10 mouse cellular contexts compared by ENCODE assay signal in the genomic region with DNA sequence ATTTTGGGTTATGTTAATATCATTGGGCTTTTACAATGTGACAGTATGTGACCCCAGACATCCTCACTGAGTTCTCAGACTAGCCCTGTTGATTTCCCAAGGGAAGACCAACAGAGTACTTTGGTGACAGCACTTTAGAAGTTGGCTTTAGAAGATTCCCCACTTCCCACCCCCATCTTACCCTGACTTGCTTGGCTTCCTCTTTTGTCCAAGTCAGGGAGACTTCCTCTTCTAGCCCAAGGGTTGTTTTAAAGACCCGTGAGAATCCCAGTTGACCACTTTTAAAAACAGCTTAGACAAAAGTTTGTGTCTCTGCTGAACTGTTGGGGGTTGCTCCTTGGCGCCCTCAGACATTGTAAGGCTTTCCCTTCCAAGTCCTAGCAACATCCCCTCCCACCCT. TPM values are rescaled to one million over a fixed set of nuclear protein-coding genes. Genes with fewer than 3 reads are reported as not detected.
A peak's percentile ranks its signal among the peaks of the same experiment; 100 is the strongest.
DNase-seq lines count a peak whose midpoint lies in the region; ATAC-seq and TF ChIP-seq lines count a peak whose summit lies in the region.
"Had no signal": no experiment of that assay in that cellular context is flagged by ENCODE, and none has a peak within 500 bp of the region (broad histone marks: within the 10 kb centered on the region; RNA-seq: fewer than 3 reads in every experiment).

No protein-coding gene starts in this region.

- no peak overlapping the region for H3K4me2 ChIP-seq in hindbrain, embryonic 11.5 days (replicated peaks; ENCODE audit: low read depth, low read length)
- peak overlapping the region; percentile 50 for H3K4me2 ChIP-seq in heart, embryonic 16.5 days (ENCODE audit: low read depth, low read length)
- H3K4me2 ChIP-seq in liver, postnatal 0 days (ENCODE audit: low read depth, low read length): peak overlapping the region; percentile 44; the same call in 1 of the 2 replicates

- no peak for TF ChIP-seq CTCF in MEL (IDR thresholded peaks at IDR 0.05 in 2 of 3, conservative IDR thresholded peaks at IDR 0.05 in 1 of 3; ENCODE audit: control insufficient read depth in 1 of 3, insufficient read depth in 1 of 3, low read depth in 2 of 3, low read length in 3 of 3, poor library complexity in 1 of 3, severe bottlenecking in 1 of 3)
- TF ChIP-seq CTCF in liver, postnatal 0 days (IDR thresholded peaks at IDR 0.05; ENCODE audit: low read depth): no peak

- no peak overlapping the region for H3K9ac ChIP-seq in hindbrain, embryonic 11.5 days (ENCODE audit: low read depth, low read length)
- H3K9ac ChIP-seq in MEL (ENCODE audit: control insufficient read depth, low read depth, low read length, poor library complexity, severe bottlenecking): no peak overlapping the region
- H3K9ac ChIP-seq in heart, embryonic 16.5 days (ENCODE audit: low read length): peak overlapping the region; percentile 62
- no peak overlapping the region for H3K9ac ChIP-seq in liver, postnatal 0 days (replicated peaks)

- ATAC-seq in hindbrain, embryonic 11.5 days (ENCODE audit: low FRiP score): no peak
- ATAC-seq in heart, embryonic 16.5 days (replicated peaks; ENCODE audit: extremely low read depth, insufficient read depth, low FRiP score): no peak
- ATAC-seq in liver, postnatal 0 days: no peak

- no peak for TF ChIP-seq RAD21 in MEL (IDR thresholded peaks at IDR 0.05; ENCODE audit: low read depth, low read length)

- 0 out of 2 replicates have a peak, but pooled peaks cover 6% of the 10 kb centered on the region for H3K36me3 ChIP-seq in hindbrain, embryonic 10.5 days
- H3K36me3 ChIP-seq in hindbrain, embryonic 11.5 days (ENCODE audit: control insufficient read depth, insufficient read depth, low read length): no peaks in the 10 kb centered on the region
- peaks cover 0 to 25% of the 10 kb centered on the region in 2 experiments; a peak in 2 of 4 replicates for H3K36me3 ChIP-seq in MEL (ENCODE audit: control insufficient read depth in 1 of 2, insufficient read depth in 2 of 2, low read length in 2 of 2)
- H3K36me3 ChIP-seq in heart, embryonic 16.5 days (ENCODE audit: control insufficient read depth, insufficient read depth): no peaks in the 10 kb centered on the region
- H3K36me3 ChIP-seq in liver, postnatal 0 days (replicated peaks; ENCODE audit: insufficient read depth, low read length): no peaks in the 10 kb centered on the region

- TF ChIP-seq EP300 in MEL (IDR thresholded peaks at IDR 0.05; ENCODE audit: low read depth in 1 of 2, low read length in 2 of 2): peak in 1 of 2 experiments; percentile 57; a peak in 2 of 4 replicates
- TF ChIP-seq EP300 in liver, postnatal 0 days (IDR thresholded peaks at IDR 0.05; ENCODE audit: low read depth): no peak

- H3K4me1 ChIP-seq in hindbrain, embryonic 10.5 days (replicated peaks): peaks cover 74% of the 10 kb centered on the region
- peaks cover 6% of the 10 kb centered on the region for H3K4me1 ChIP-seq in hindbrain, embryonic 11.5 days (replicated peaks; ENCODE audit: control insufficient read depth, insufficient read depth, low read length)
- peaks cover 5 to 30% of the 10 kb centered on the region in 2 experiments for H3K4me1 ChIP-seq in MEL (ENCODE audit: control insufficient read depth in 1 of 2, insufficient read depth in 2 of 2, low read length in 2 of 2)
- peaks cover 68% of the 10 kb centered on the region for H3K4me1 ChIP-seq in heart, embryonic 16.5 days (ENCODE audit: control insufficient read depth, insufficient read depth, low read length)
- peaks cover 52% of the 10 kb centered on the region for H3K4me1 ChIP-seq in liver, postnatal 0 days (ENCODE audit: insufficient read depth)

- WGBS in hindbrain, embryonic 10.5 days: 12% methylated on average over 2 of the region's 2 CpGs
- 15% methylated on average over 2 of the region's 2 CpGs for WGBS in hindbrain, embryonic 11.5 days
- WGBS in heart, embryonic 16.5 days: 27% methylated on average over 2 of the region's 2 CpGs
- WGBS in liver, postnatal 0 days (ENCODE audit: insufficient replicate concordance): 25% methylated on average over 2 of the region's 2 CpGs

- H3K9me3 ChIP-seq in hindbrain, embryonic 10.5 days: no peaks in the 10 kb centered on the region
- no peaks in the 10 kb centered on the region for H3K9me3 ChIP-seq in hindbrain, embryonic 11.5 days (ENCODE audit: control insufficient read depth, low read length)
- no peaks in the 10 kb centered on the region for H3K9me3 ChIP-seq in MEL (replicated peaks; ENCODE audit: insufficient read depth, low read length)
- no peaks in the 10 kb centered on the region for H3K9me3 ChIP-seq in heart, embryonic 16.5 days (replicated peaks; ENCODE audit: control insufficient read depth, low read length)
- H3K9me3 ChIP-seq in liver, postnatal 0 days (ENCODE audit: low read length): no peaks in the 10 kb centered on the region

- peak overlapping the region; percentile 9; the same call in 1 of the 2 replicates for H3K27ac ChIP-seq in hindbrain, embryonic 10.5 days
- no peak overlapping the region for H3K27ac ChIP-seq in hindbrain, embryonic 11.5 days (ENCODE audit: low read depth, low read length)
- no peak overlapping the region for H3K27ac ChIP-seq in MEL (ENCODE audit: control insufficient read depth, low read depth, low read length)
- peak overlapping the region; percentile 76 for H3K27ac ChIP-seq in heart, embryonic 16.5 days (ENCODE audit: low read length)
- peak overlapping the region; percentile 35; the same call in 1 of the 2 replicates for H3K27ac ChIP-seq in liver, postnatal 0 days (ENCODE audit: low read depth)

- no peak for DNase-seq in hindbrain, embryonic 10.5 days (ENCODE audit: low spot score)
- no peak for DNase-seq in hindbrain, embryonic 11.5 days (ENCODE audit: low spot score)
- peak; percentile 81 for DNase-seq in MEL (ENCODE audit: low read depth, low spot score)
- DNase-seq in liver, postnatal 0 days: no peak
- no peak for DNase-seq in right cerebral cortex, adult 2 months (ENCODE audit: low spot score in 2 of 2)
- DNase-seq in thymus, postnatal 14 days: no peak
- DNase-seq in cerebellum, postnatal 36 days: no peak
- DNase-seq: cerebellum, postnatal 25 days had no signal

- no peaks in the 10 kb centered on the region for H3K27me3 ChIP-seq in hindbrain, embryonic 10.5 days (ENCODE audit: insufficient read depth, poor library complexity, severe bottlenecking)
- no peaks in the 10 kb centered on the region for H3K27me3 ChIP-seq in hindbrain, embryonic 11.5 days (ENCODE audit: control insufficient read depth, insufficient read depth, low read length)
- H3K27me3 ChIP-seq in MEL (ENCODE audit: control insufficient read depth in 1 of 2, insufficient read depth in 2 of 2, low read length in 2 of 2): no peaks in the 10 kb centered on the region
- H3K27me3 ChIP-seq in heart, embryonic 16.5 days (ENCODE audit: control insufficient read depth, insufficient read depth, low read length): no peaks in the 10 kb centered on the region
- H3K27me3 ChIP-seq in liver, postnatal 0 days (ENCODE audit: insufficient read depth, low read length): no peaks in the 10 kb centered on the region

- peaks cover 42% of the 10 kb centered on the region for H3K79me2 ChIP-seq in MEL (ENCODE audit: control insufficient read depth, insufficient read depth, low read length, poor library complexity)

- H3K4me3 ChIP-seq in hindbrain, embryonic 10.5 days: peak overlapping the region; percentile 89
- no peak overlapping the region for H3K4me3 ChIP-seq in hindbrain, embryonic 11.5 days (ENCODE audit: low read depth, low read length)
- no peak overlapping the region for H3K4me3 ChIP-seq in MEL (ENCODE audit: control insufficient read depth in 1 of 2, insufficient read depth in 1 of 2, low read depth in 2 of 2, low read length in 2 of 2)
- H3K4me3 ChIP-seq in heart, embryonic 16.5 days (ENCODE audit: low read length): peak overlapping the region; percentile 28; the same call in 1 of the 2 replicates
- no peak overlapping the region for H3K4me3 ChIP-seq in liver, postnatal 0 days (ENCODE audit: low read depth, low read length)

- no peak for TF ChIP-seq POLR2A in MEL (IDR thresholded peaks at IDR 0.05; ENCODE audit: control insufficient read depth in 1 of 2, insufficient read depth in 1 of 2, low read depth in 1 of 2, low read length in 2 of 2, poor library complexity in 1 of 2)

TF ChIP-seq in MEL, 35 proteins besides CTCF, POLR2A, EP300 and RAD21:
- TF ChIP-seq BHLHE40 (IDR thresholded peaks at IDR 0.05; ENCODE audit: borderline replicate concordance, low read depth, low read length): no peak
- no peak for TF ChIP-seq HCFC1 (IDR thresholded peaks at IDR 0.05; ENCODE audit: low read depth, low read length)
- no peak for TF ChIP-seq ZMIZ1 (IDR thresholded peaks at IDR 0.05; ENCODE audit: low read depth, low read length)
- TF ChIP-seq USF2 (IDR thresholded peaks at IDR 0.05; ENCODE audit: borderline replicate concordance in 1 of 2, insufficient read depth in 1 of 2, low read depth in 1 of 2, low read length in 2 of 2): no peak
- no peak for TF ChIP-seq MYC (IDR thresholded peaks at IDR 0.05; ENCODE audit: low read depth, low read length)
- no peak for TF ChIP-seq MAZ (IDR thresholded peaks at IDR 0.05; ENCODE audit: low read depth, low read length)
- TF ChIP-seq ZKSCAN1 (IDR thresholded peaks at IDR 0.05; ENCODE audit: low read depth, low read length): no peak
- 0 out of 2 replicates have a peak, but pooled peaks have one; percentile 24 for TF ChIP-seq RCOR1 (IDR thresholded peaks at IDR 0.05; ENCODE audit: low read depth, low read length)
- TF ChIP-seq SMC3 (IDR thresholded peaks at IDR 0.05; ENCODE audit: low read depth, low read length): no peak
- no peak for TF ChIP-seq ZNF384 (IDR thresholded peaks at IDR 0.05; ENCODE audit: low read depth, low read length)
- TF ChIP-seq MEF2A (IDR thresholded peaks at IDR 0.05; ENCODE audit: extremely low read depth, insufficient replicate concordance, low read depth, low read length, poor library complexity, severe bottlenecking): no peak
- TF ChIP-seq SIN3A (IDR thresholded peaks at IDR 0.05; ENCODE audit: low read length): peak; percentile 24; the same call in 1 of the 2 replicates
- no peak for TF ChIP-seq JUND (IDR thresholded peaks at IDR 0.05; ENCODE audit: low read depth, low read length)
- TF ChIP-seq TCF12 (IDR thresholded peaks at IDR 0.05; ENCODE audit: low read depth, low read length): no peak
- TF ChIP-seq ZC3H11A (IDR thresholded peaks at IDR 0.05; ENCODE audit: low read depth, low read length): no peak
- no peak for TF ChIP-seq NRF1 (IDR thresholded peaks at IDR 0.05; ENCODE audit: insufficient read depth, low read depth, low read length, poor library complexity, severe bottlenecking)

RNA-seq across cellular contexts. Expression of gene Qrfp, which starts 47.1 kb away (rescaled TPM):
- 0.12 and 0.20 TPM in 2 replicates for polyA plus RNA-seq in hindbrain, embryonic 10.5 days (2016; fragmentation: Nextera tagmentation; extraction: Ambion mirVana)
- 0.08 and 0.28 TPM in 2 replicates for polyA plus RNA-seq in hindbrain, embryonic 11.5 days (2014; fragmentation: Nextera tagmentation; extraction: Ambion mirVana)
- not detected in 2 replicates for total RNA-seq in MEL (2012; rRNA removed)
- under 1 TPM in 1 of 2 experiments, not detected in 1; 0.13 TPM for polyA plus RNA-seq in MEL (2012; ENCODE audit: insufficient read depth in 1 of 2, insufficient read length in 2 of 2, low read depth in 1 of 2, low replicate concordance in 2 of 2, missing spikeins in 1 of 2)
- 0.14 and 0.22 TPM in 2 replicates for polyA plus RNA-seq in heart, embryonic 16.5 days (2015; fragmentation: Nextera tagmentation; extraction: Ambion mirVana)
- polyA plus RNA-seq in liver, postnatal 0 days (2015; fragmentation: Nextera tagmentation; extraction: Ambion mirVana): 0.07 and 0.08 TPM in 2 replicates
- polyA plus RNA-seq: large intestine, adult 2 months had no signal

Comparison
In these comparisons a context has a peak if more than half of its experiments do, and no peak if none do; other contexts are left out.
1. H3K27ac ChIP-seq: peak in hindbrain, embryonic 10.5 days (single experiment), heart, embryonic 16.5 days (single experiment) and liver, postnatal 0 days (single experiment); none in hindbrain, embryonic 11.5 days (single experiment) and MEL (single experiment).
2. H3K4me3 ChIP-seq: peak in hindbrain, embryonic 10.5 days (single experiment) and heart, embryonic 16.5 days (single experiment); none in hindbrain, embryonic 11.5 days (single experiment), MEL (0 of 2) and liver, postnatal 0 days (single experiment).